Mouse (Mus musculus) stomach, embryonic 15.5 days (tissue): ENCODE measurements around the gene Gm17374. TPM values are rescaled to one million over a fixed set of nuclear protein-coding genes. Genes with fewer than 3 reads are reported as not detected.
A peak's percentile ranks its signal among the peaks of the same experiment; 100 is the strongest.
"Not testable (repeated sequence)": the region's sequence is repeated elsewhere in the genome, so short reads cannot be mapped to it uniquely, and the experiment has no call there.

Experiments used
- ATAC-seq: fragments of 200-750 bp; cut with Nextera tagmentation; 2 replicates; pipeline ENCODE4 v1.8.0; 2017; ENCODE audit warnings: low read depth, moderate number of reproducible peaks, moderate TSS enrichment; ENCODE audit not compliant: insufficient read depth, low FRiP score
- H3K27ac ChIP-seq: fragments of 300-500 bp; sonication (generic); 2 replicates; pipeline ENCODE4 v1.5.1; 2015; ENCODE audit warnings: mild to moderate bottlenecking, inconsistent platforms
- H3K27me3 ChIP-seq: fragments of 300-500 bp; sonication (generic); replicated peaks from 2 replicates; pipeline ENCODE4 v1.6.1; 2015; ENCODE audit warnings: inconsistent platforms
- H3K36me3 ChIP-seq: fragments of 300-500 bp; sonication (generic); 2 replicates; pipeline ENCODE4 v1.6.1; 2015; ENCODE audit warnings: inconsistent platforms
- H3K4me1 ChIP-seq: fragments of 300-500 bp; sonication (generic); 2 replicates; pipeline ENCODE4 v1.6.1; 2015; ENCODE audit warnings: inconsistent platforms
- H3K4me2 ChIP-seq: fragments of 300-500 bp; sonication (generic); 2 replicates; pipeline ENCODE4 v1.6.1; 2015; ENCODE audit warnings: mild to moderate bottlenecking, inconsistent platforms
- H3K4me3 ChIP-seq: fragments of 300-500 bp; sonication (generic); replicated peaks from 2 replicates; pipeline ENCODE4 v1.5.1; 2015; ENCODE audit warnings: inconsistent platforms
- H3K9ac ChIP-seq: fragments of 300-500 bp; sonication (generic); 2 replicates; pipeline ENCODE4 v1.6.1; 2015; ENCODE audit warnings: inconsistent platforms
- H3K9me3 ChIP-seq: fragments of 300-500 bp; sonication (generic); 2 replicates; pipeline ENCODE4 v1.6.1; 2016; ENCODE audit warnings: inconsistent platforms
- WGBS: fragments of 180-500 bp; shearing (Covaris S2); methylation state at CpG from one replicate; pipeline ENCODE4 v1.1.7; 2015; 5-methylcytosine and 5-hydroxymethylcytosine counted together
- polyA plus RNA-seq: library from polyadenylated mRNA; unstranded; fragments of >200 nt; fragmentation: Nextera tagmentation; extraction: Ambion mirVana; gene quantifications from 2 replicates; pipeline ENCODE4 v1.2.1, GENCODE M21; 2015

Gm17374 gene
- polyA plus RNA-seq: not detected in 2 replicates

- not testable (repeated sequence) for H3K27me3 ChIP-seq, ATAC-seq, H3K27ac ChIP-seq, H3K9me3 ChIP-seq, H3K4me1 ChIP-seq, H3K4me3 ChIP-seq, H3K9ac ChIP-seq, H3K4me2 ChIP-seq
- peaks cover 16% of the 10 kb centered on the region for H3K36me3 ChIP-seq
- 94% methylated on average over 4 of the region's 4 CpGs for WGBS
Measured at GRCm38 (mm10) chr2:140151743-140152142, at the start of gene Gm17374. TSS of gene Gm17374 (plus strand) at chr2:140152043.

- no peaks in the 10 kb centered on the region for H3K9me3 ChIP-seq
- ATAC-seq: no peak
- 56% methylated on average over 3 of the region's 3 CpGs for WGBS
Measured at GRCm38 (mm10) chr2:140104951-140105350, 46.9 kb upstream of the Gm17374 start.

GRCm38 (mm10) chr2:140107641-140108040 lies 44.2 kb upstream of the Gm17374 start:
- Histone ChIP-seq H3K36me3 (no peaks in the 10 kb centered on the region), H3K4me2 (no peak overlapping the region), H3K4me3 (no peak overlapping the region), H3K9me3 (no peaks in the 10 kb centered on the region), H3K4me1 (no peaks in the 10 kb centered on the region), H3K27me3 (no peaks in the 10 kb centered on the region), H3K27ac (no peak overlapping the region), H3K9ac (no peak overlapping the region)
- WGBS: 86% methylated on average over 4 of the region's 4 CpGs
- ATAC-seq: no peak

More at GRCm38 (mm10) chr2:140104951-140105350, 46.9 kb upstream of the Gm17374 start:
- Histone ChIP-seq H3K27ac (no peak overlapping the region), H3K36me3 (no peaks in the 10 kb centered on the region), H3K9ac (no peak overlapping the region), H3K27me3 (no peaks in the 10 kb centered on the region), H3K4me2 (no peak overlapping the region), H3K4me3 (no peak overlapping the region), H3K4me1 (no peaks in the 10 kb centered on the region)

GRCm38 (mm10) chr2:140108945-140109344 lies 42.9 kb upstream of the Gm17374 start:
- Histone ChIP-seq H3K4me1 (no peaks in the 10 kb centered on the region), H3K36me3 (no peaks in the 10 kb centered on the region), H3K27ac (no peak overlapping the region), H3K9ac (no peak overlapping the region), H3K4me3 (no peak overlapping the region), H3K4me2 (no peak overlapping the region), H3K27me3 (no peaks in the 10 kb centered on the region), H3K9me3 (no peaks in the 10 kb centered on the region)
- WGBS: 37% methylated on average over 1 of the region's 1 CpGs
- ATAC-seq: no peak

GRCm38 (mm10) chr2:140113851-140114250 lies 38.0 kb upstream of the Gm17374 start:
- no peak overlapping the region for H3K27ac ChIP-seq
- WGBS: 85% methylated on average over 8 of the region's 8 CpGs
- H3K4me1 ChIP-seq: no peaks in the 10 kb centered on the region
- H3K36me3 ChIP-seq: no peaks in the 10 kb centered on the region
- no peaks in the 10 kb centered on the region for H3K9me3 ChIP-seq
- H3K4me2 ChIP-seq: no peak overlapping the region
- H3K9ac ChIP-seq: no peak overlapping the region
- no peaks in the 10 kb centered on the region for H3K27me3 ChIP-seq
- ATAC-seq: no peak
- no peak overlapping the region for H3K4me3 ChIP-seq

- Histone ChIP-seq H3K36me3 (peaks cover 24% of the 10 kb centered on the region), H3K4me2 (no peak overlapping the region), H3K27ac (no peak overlapping the region), H3K4me1 (no peaks in the 10 kb centered on the region), H3K9me3 (no peaks in the 10 kb centered on the region), H3K27me3 (no peaks in the 10 kb centered on the region), H3K9ac (no peak overlapping the region), H3K4me3 (no peak overlapping the region)
- 86% methylated on average over 2 of the region's 2 CpGs for WGBS
- no peak for ATAC-seq
Measured at GRCm38 (mm10) chr2:140125516-140125915, 26.3 kb upstream of the Gm17374 start.

GRCm38 (mm10) chr2:140159186-140159730 lies 7.4 kb downstream of the Gm17374 start:
- H3K36me3 ChIP-seq: peaks cover 16% of the 10 kb centered on the region

GRCm38 (mm10) chr2:140163351-140163854 lies 11.6 kb downstream of the Gm17374 start:
- Histone ChIP-seq H3K4me3 (no peak overlapping the region), H3K27ac (no peak overlapping the region), H3K4me2 (no peak overlapping the region), H3K27me3 (no peaks in the 10 kb centered on the region), H3K9me3 (no peaks in the 10 kb centered on the region), H3K36me3 (peaks cover 12% of the 10 kb centered on the region), H3K4me1 (no peaks in the 10 kb centered on the region), H3K9ac (no peak overlapping the region)
- peak; percentile 80; the same call in 1 of the 2 replicates for ATAC-seq
- 93% methylated on average over 5 of the region's 5 CpGs for WGBS

More at GRCm38 (mm10) chr2:140159186-140159730, 7.4 kb downstream of the Gm17374 start:
- Histone ChIP-seq H3K9ac (no peak overlapping the region), H3K4me2 (no peak overlapping the region), H3K4me1 (no peaks in the 10 kb centered on the region), H3K27ac (no peak overlapping the region), H3K27me3 (no peaks in the 10 kb centered on the region), H3K9me3 (no peaks in the 10 kb centered on the region), H3K4me3 (no peak overlapping the region)
- no peak for ATAC-seq
- 79% methylated on average over 3 of the region's 3 CpGs for WGBS

- no peak overlapping the region for H3K4me3 ChIP-seq
- no peaks in the 10 kb centered on the region for H3K27me3 ChIP-seq
- no peak overlapping the region for H3K4me2 ChIP-seq
Measured at GRCm38 (mm10) chr2:140169057-140169456, 17.2 kb downstream of the Gm17374 start.

GRCm38 (mm10) chr2:140170127-140170802 lies 18.4 kb downstream of the Gm17374 start, which contains the start of the genes Esf1 and Ndufaf5:
TSS of gene Esf1 (minus strand) at chr2:140170564.
TSS of gene Ndufaf5 (plus strand) at chr2:140170649.
- H3K9me3 ChIP-seq: no peaks in the 10 kb centered on the region

More at GRCm38 (mm10) chr2:140169057-140169456, 17.2 kb downstream of the Gm17374 start:
- WGBS: 77% methylated on average over 1 of the region's 1 CpGs
- H3K27ac ChIP-seq: no peak overlapping the region
- H3K9ac ChIP-seq: no peak overlapping the region
- H3K9me3 ChIP-seq: no peaks in the 10 kb centered on the region
- peaks cover 7% of the 10 kb centered on the region; the same call in 1 of the 2 replicates for H3K4me1 ChIP-seq
- peaks cover 3% of the 10 kb centered on the region; the same call in 1 of the 2 replicates for H3K36me3 ChIP-seq
- ATAC-seq: no peak

GRCm38 (mm10) chr2:140170803-140171553 lies 19.1 kb downstream of the Gm17374 start:
- Histone ChIP-seq H3K36me3 (no peaks in the 10 kb centered on the region), H3K4me2 (peak overlapping the region; percentile 72), H3K9me3 (no peaks in the 10 kb centered on the region), H3K4me1 (peaks cover 7% of the 10 kb centered on the region; the same call in 1 of the 2 replicates), H3K9ac (peak overlapping the region; percentile 73; the same call in 1 of the 2 replicates), H3K27me3 (no peaks in the 10 kb centered on the region), H3K27ac (peak overlapping the region; percentile 88), H3K4me3 (peak overlapping the region; percentile 78)
- ATAC-seq: peak; percentile 87
- 7% methylated on average over 28 of the region's 28 CpGs for WGBS

More at GRCm38 (mm10) chr2:140170127-140170802, 18.4 kb downstream of the Gm17374 start, which contains the start of the genes Esf1 and Ndufaf5:
- Histone ChIP-seq H3K36me3 (no peaks in the 10 kb centered on the region), H3K4me3 (peak within 1 kb of the TSS; percentile 78), H3K27ac (peak within 1 kb of the TSS; percentile 88), H3K9ac (peak within 1 kb of the TSS; percentile 73), H3K4me1 (peaks cover 7% of the 10 kb centered on the region; the same call in 1 of the 2 replicates), H3K27me3 (no peaks in the 10 kb centered on the region), H3K4me2 (peak within 1 kb of the TSS; percentile 72)
- WGBS: under 1% methylated on average over 43 of the region's 43 CpGs
- peak; percentile 99 for ATAC-seq
